Mouse (Mus musculus): ENCODE data around the gene Cdc42bpa.

Gene Cdc42bpa

DNA sequence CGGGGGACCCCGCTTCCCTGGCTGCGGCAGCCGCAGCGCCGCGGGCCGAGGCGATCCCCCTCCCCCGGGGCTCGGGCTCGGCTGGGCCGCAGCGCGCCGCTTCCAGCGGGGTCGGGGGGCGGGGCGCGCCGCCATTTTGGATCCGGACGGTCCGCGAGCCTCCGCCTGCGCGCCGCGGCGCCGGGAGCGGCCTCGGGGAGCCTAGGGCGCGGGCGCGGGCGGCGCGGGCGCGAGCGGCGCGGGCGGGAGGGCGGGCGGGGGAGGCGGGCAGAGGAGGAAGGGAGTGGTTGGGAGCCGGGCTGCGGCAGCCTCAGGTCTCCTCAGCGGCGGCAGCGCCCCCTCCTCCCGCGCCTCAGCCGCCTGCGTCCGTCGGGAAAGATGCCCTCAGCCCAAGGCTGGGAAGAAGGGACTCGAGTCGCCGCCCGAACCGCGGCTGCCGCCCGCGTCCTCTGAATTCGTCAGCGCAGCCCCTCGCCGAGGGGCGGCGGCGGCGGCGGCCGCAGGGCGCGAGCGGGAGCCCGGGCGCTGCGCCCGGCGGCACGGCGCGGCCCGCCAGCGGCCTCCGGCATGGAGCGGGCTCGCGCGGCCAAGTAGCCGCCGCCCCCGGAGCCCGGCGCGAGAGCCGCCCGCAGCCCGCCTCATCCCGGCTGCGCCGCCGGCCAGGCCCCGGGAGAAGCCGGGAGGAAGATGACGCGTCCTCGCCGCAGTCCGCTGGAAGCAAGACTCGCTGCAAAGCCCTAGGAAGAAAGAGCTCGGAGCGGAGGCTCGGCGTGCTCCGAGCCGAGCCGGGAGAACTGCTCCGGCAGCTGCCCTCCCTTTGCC lies at the start of gene Cdc42bpa:
Gene Cdc42bpa, plus strand, starts transcription at position 752 of the 822 bp plus-strand sequence.
- in situ Hi-C loops (cut with MboI, MseI): no loop called here

DNA sequence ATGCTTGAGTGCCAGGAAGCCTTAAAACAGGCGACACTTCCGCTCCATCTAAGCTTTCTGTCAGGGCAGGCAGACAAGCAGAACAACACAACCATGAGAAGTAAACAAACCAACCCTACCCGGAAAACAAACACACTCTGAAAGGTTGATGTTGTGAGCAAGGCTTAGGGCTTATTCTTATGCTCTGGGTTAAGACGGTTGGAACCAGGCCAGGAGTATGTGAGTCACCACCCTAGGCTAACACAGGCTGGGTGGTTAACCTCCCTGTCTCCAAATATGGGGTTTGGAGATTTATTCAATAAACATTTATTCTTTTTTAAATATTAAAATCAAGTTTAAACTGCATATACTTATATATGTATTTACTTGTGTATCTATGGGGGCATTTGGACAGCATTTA lies 46.8 kb upstream of the Cdc42bpa start:
- in situ Hi-C loops (cut with MboI, MseI): no loop called here

DNA sequence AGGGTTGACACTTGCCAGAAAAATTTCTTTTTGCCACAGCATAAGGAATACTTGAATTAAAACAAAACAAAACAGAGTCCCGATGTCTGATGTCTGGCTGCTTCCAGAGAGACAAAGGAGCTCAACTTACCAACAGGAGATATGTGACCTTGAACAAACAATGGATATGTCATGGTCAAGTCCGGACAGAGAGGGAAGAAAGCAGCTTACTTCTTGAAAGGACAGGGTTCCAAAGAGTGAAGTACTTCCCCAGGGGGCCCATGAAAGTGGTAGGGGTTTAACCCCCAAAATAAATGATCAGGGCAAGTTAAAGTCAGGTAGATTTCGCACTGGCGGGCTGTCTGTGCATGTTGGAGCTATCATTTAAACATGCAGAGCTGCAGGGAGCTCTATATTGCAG lies 43.2 kb upstream of the Cdc42bpa start:
- in situ Hi-C loops (cut with MboI, MseI): loop anchor here (5.0 kb wide), 1 partner anchor 50 kb away; no protein-coding TSS in a partner anchor

DNA sequence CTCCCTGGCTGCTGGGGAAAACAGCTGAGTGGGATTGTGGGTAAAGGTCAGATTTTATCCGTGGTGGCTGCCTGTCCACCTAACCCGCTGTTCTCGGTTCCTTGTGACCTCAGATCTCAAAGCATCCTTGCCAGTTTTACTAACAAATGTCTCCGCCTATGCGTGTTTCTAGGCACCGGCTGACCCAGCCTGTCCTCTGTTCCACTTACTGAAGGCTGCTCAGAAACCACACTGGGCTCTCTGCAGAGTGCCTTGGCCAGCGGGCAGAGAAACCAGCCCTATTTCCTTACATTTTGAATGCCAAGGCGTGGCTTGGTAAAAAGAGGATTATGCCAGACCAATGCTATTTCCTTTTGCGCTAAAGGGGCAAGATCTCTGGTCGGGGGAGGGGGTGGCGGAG lies 42.8 kb upstream of the Cdc42bpa start:
- in situ Hi-C loops (cut with MboI, MseI): loop anchor here (5.0 kb wide), 1 partner anchor 50 kb away; no protein-coding TSS in a partner anchor

- in situ Hi-C loops (cut with MboI, MseI): loop anchor here (5.0 kb wide), 1 partner anchor 53 kb away; no protein-coding TSS in a partner anchor
Observed at GRCm38 (mm10) chr1:179919656-179920436, 40.4 kb upstream of the Cdc42bpa start.

GRCm38 (mm10) chr1:179923661-179924405 lies 36.4 kb upstream of the Cdc42bpa start:
- in situ Hi-C loops (cut with MboI, MseI): no loop called here

- in situ Hi-C loops (cut with MboI, MseI): no loop called here
Observed at GRCm38 (mm10) chr1:179926240-179926639, 34.0 kb upstream of the Cdc42bpa start.

DNA sequence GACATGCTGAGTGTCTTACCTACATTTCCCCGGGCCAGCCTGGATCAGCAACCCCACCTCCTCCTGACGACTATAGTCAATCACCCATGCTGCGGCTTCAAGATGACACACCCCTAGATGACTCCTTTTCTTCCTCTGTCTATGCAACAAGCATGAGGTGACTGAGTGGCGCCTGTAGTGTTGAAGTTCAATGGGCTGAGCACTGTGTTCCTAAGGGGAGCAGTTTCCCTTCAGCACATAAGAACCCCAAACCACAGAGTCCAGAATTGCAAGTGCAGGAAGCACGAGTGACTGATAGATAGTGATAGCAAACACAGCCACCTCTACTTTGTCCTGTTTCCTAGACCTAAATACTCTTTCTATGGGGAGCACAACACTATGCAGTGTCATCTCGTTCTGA lies 33.2 kb upstream of the Cdc42bpa start:
- in situ Hi-C loops (cut with MboI, MseI): no loop called here

DNA sequence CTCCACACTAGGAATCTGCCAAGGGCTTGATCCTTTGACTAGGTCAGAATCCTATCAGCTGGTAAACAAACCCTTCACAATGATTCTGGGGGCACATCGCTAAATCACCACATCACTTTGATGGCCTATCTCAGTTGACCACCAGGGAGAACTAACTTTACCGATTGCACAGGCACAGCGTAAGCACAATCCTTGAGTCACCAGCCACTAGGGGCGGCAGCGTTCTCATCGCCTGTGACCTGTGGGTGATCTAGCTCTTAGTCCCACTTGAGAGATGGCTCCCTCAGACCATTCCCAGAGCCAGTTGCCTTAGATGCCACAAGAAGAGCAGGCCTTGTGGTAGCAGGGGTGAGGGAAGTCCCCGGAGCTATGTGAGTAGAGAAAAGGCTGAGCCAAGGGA lies 31.4 kb upstream of the Cdc42bpa start:
- in situ Hi-C loops (cut with MboI, MseI): no loop called here

DNA sequence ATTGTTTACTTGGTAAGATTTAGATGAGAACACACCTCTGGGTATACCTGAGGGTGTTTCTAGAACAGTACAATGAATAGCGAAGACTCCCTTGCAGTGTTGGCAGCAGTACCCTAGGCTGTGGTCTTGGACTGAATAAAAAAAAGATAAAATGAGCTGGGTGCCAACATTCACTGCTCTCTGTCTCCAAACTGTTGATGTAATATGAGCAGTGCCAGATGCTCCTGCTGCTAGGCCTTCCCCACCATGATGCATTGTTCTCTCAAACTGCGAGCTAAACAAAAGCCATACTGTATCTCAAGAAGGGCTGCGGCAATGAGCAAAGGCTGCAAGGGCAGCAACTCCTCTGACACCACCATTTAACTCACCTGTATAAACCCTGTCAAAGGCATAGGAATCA lies 29.0 kb upstream of the Cdc42bpa start:
- in situ Hi-C loops (cut with MboI, MseI): no loop called here

GRCm38 (mm10) chr1:179934064-179934463 lies 26.2 kb upstream of the Cdc42bpa start:
- in situ Hi-C loops (cut with MboI, MseI): no loop called here

GRCm38 (mm10) chr1:179940071-179940786 lies 20.0 kb upstream of the Cdc42bpa start:
- in situ Hi-C loops (cut with MboI, MseI): no loop called here

- in situ Hi-C loops (cut with MboI, MseI): no loop called here
Observed at GRCm38 (mm10) chr1:179940787-179941352, 19.4 kb upstream of the Cdc42bpa start.

- in situ Hi-C loops (cut with MboI, MseI): no loop called here
Observed at GRCm38 (mm10) chr1:179945017-179945416, 15.3 kb upstream of the Cdc42bpa start.

DNA sequence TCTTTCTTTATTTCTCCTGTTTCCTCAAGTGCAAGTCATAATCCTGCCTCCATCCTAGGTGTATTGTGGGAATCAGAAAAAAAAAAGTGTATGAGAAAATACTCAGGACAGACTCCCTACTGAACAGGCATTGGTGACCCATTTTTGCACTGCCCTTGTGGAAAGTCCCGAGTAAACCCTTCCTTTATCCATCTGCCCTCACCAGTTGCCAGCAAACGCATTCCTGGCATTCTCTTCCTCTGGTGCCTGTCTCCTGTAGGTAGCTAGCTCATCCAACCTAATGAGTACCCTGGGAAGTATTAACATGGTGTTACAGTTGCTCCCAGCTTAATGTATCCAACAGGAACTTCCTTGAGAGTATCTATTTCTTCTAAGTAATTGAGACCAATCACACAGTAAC lies 13.7 kb upstream of the Cdc42bpa start:
- in situ Hi-C loops (cut with MboI, MseI): no loop called here

- in situ Hi-C loops (cut with MboI, MseI): no loop called here
Observed at GRCm38 (mm10) chr1:179947653-179948052, 12.6 kb upstream of the Cdc42bpa start.

DNA sequence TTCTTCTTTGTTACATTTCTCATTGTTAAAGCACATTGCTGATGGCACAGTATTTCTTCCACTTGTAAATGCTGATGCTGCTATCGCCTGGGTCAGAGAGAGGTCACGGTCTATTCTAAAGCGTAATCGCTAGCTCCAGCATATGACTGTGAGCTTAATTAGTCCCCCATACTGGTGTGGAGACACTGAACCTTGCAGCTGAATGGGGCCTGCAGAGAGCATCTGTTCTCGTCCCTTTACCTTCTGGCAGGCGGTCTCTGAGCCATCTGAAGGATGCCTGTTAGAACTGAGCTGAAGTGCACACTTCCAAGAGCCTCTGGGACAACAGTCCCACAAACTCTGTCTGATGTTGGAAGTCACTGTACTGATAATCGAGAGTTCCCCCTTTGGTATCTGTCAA lies 8.7 kb upstream of the Cdc42bpa start:
- in situ Hi-C loops (cut with MboI, MseI): no loop called here

DNA sequence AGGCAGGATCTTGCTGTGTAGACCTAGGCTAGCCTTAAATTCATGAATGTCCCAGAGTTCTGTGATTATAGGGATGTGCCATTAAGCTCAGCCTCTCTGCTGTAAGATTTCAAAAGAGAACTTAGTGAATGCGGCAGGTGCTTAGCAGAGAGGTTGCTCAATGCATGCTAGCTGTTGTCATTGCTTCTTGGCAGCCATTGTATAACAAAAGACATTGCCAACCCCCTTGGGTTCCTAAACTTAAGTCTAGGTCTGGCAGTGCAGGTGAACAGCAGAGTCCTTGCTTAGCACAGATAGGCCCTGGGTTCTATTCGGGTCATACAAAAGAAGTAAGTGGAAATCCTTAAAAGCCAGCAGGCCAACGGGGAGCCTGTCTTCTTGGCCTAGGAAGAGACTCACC lies 7.0 kb upstream of the Cdc42bpa start:
- in situ Hi-C loops (cut with MboI, MseI): no loop called here

DNA sequence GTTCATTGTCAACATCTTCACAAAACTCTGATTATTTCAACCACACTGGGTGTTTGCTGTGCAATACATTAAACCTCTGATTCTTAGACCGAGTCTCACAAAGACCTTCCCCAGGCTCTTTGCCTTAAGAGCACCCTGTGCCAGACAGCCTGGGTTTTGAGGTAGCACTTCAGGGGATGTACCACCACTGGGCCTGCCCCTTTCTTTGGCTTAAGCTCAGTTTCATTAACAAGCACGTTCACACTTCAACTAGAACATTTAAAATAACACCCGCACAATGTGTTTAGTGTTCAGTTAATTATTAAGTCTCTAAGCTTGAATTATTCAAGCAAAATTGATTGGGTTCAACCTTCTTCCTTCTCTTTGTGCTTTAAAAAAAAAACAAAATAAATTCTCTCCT lies 2.8 kb upstream of the Cdc42bpa start:
- in situ Hi-C loops (cut with MboI, MseI): no loop called here

- in situ Hi-C loops (cut with MboI, MseI): no loop called here
Observed at GRCm38 (mm10) chr1:179958871-179959720, 1.2 kb upstream of the Cdc42bpa start.
